Mouse (Mus musculus): ENCODE data around the gene Zswim1.

DNA sequence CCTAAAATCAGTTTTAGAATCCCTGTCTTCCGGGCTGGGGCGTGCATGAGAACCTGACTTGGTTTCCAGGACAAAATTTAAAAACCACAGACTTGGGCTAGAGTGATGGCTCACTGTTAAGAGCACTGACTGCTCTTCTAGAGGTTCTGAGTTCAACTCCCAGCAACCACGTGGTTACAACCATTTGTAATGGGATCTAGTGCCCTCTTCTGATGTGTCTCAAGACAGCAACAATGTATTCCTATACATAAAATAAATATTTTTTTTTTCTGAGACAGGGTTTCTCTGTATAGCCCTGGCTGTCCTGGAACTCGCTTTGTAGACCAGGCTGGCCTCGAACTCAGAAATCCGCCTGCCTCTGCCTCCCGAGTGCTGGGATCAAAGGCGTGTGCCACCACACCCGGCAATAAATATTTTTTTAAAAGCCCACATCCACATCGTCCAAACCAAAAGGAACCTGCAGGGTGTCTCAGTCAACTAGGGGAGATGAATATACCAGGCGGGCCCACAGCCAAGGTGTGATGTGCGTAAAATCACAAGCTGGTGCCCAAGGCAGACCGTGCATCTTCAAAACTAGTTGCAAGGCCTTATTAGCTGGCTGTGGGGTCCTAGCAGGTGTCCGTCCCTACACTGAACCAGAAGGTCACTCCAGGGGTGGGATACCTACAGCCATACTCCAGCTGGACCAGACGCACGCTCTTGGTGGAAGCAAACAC, 9.7 kb downstream of the Zswim1 start:
- TF ChIP-seq CTCF (IDR thresholded peaks at IDR 0.05; ENCODE audit: control insufficient read depth, insufficient read depth, low read length) (no peak), POLR2A (IDR thresholded peaks at IDR 0.05; ENCODE audit: borderline replicate concordance, control insufficient read depth, low read depth, low read length) (no peak)

Data from bone marrow, adult 2 months (tissue).